In the genomic region with DNA sequence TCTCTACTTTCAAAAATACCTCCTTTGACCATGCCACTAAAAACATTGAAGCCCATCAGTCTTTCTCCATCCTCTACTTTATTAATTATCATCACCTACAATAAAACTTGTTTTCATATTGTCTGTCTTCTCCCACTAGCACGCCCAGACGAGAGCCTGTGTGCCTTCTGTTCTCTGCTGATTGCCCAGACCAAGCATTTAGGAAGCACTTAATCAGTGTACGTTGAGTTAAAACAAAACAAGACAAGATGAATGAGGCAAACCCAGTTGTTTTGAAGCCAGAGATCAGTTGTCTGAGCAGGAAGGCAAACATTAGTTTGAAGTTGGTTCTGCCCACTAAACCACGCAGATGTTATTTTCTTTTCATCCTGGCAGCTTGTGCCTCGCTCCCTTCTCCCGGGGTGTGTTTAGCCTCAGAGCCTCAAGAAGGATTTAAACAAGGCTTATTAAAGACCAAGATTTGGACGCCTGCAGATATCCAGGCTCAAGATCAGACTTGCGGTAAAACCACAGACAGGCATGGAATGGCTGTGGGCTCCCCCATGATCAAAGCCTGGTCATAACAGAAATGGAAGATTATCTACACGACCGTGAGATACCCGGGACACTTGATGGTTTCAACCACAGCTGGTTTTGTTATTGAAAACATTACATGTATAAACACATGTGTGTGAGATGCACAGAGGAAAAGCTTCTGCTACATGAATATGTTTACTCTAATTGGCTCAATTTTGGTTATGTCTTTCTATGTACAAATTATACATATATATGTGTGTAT, we compare ENCODE assay signal across 18 mouse cellular contexts.
A peak's percentile ranks its signal among the peaks of the same experiment; 100 is the strongest.
DNase-seq lines count a peak whose midpoint lies in the region; ATAC-seq and TF ChIP-seq lines count a peak whose summit lies in the region.
"Had no signal": no experiment of that assay in that cellular context is flagged by ENCODE, and none has a peak within 500 bp of the region (broad histone marks: within the 10 kb centered on the region; RNA-seq: fewer than 3 reads in every experiment).

No protein-coding gene starts in this region.

- H3ac ChIP-seq in myocyte (ENCODE audit: control insufficient read depth, insufficient read length), result no peak overlapping the region

- H3K9ac ChIP-seq in lung, embryonic 15.5 days, result no peak overlapping the region
- H3K9ac ChIP-seq in forebrain, embryonic 14.5 days (ENCODE audit: low read length), result no peak overlapping the region
- H3K9ac ChIP-seq: hindbrain, embryonic 15.5 days; limb, embryonic 13.5 days had no signal

- no peaks in the 10 kb centered on the region for H3K36me3 ChIP-seq in lung, embryonic 15.5 days
- no peaks in the 10 kb centered on the region for H3K36me3 ChIP-seq in myocyte (ENCODE audit: control insufficient read depth, insufficient read depth)
- H3K36me3 ChIP-seq in forebrain, embryonic 14.5 days (ENCODE audit: control insufficient read depth, insufficient read depth, low read length), result no peaks in the 10 kb centered on the region
- H3K36me3 ChIP-seq: hindbrain, embryonic 15.5 days; limb, embryonic 13.5 days had no signal

- peak overlapping the region; percentile 58 for H3K27ac ChIP-seq in lung, embryonic 15.5 days
- H3K27ac ChIP-seq in forebrain, embryonic 14.5 days (ENCODE audit: low read depth, low read length), result no peak overlapping the region
- H3K27ac ChIP-seq: hindbrain, embryonic 15.5 days; limb, embryonic 13.5 days had no signal

- H3K79me2 ChIP-seq in myocyte (ENCODE audit: control insufficient read depth, insufficient read depth), result no peaks in the 10 kb centered on the region

- TF ChIP-seq POLR2A in brain, embryonic 14.5 days (IDR thresholded peaks at IDR 0.05; ENCODE audit: borderline replicate concordance, extremely low read depth, insufficient read depth, insufficient read length, poor library complexity, severe bottlenecking), result no peak
- no peak for TF ChIP-seq POLR2A in myocyte (IDR thresholded peaks at IDR 0.05; ENCODE audit: insufficient read length, low read depth)

- peak; percentile 48; the same call in 1 of the 2 replicates for ATAC-seq in lung, embryonic 15.5 days (ENCODE audit: borderline replicate concordance, extremely low read depth, low FRiP score, low TSS enrichment)
- ATAC-seq in forebrain, embryonic 14.5 days, result no peak

- no peaks in the 10 kb centered on the region for H3K9me3 ChIP-seq in lung, embryonic 15.5 days
- no peaks in the 10 kb centered on the region for H3K9me3 ChIP-seq in forebrain, embryonic 14.5 days (replicated peaks; ENCODE audit: control insufficient read depth, low read length)
- H3K9me3 ChIP-seq: hindbrain, embryonic 15.5 days; limb, embryonic 13.5 days had no signal

- TF ChIP-seq CTCF in brain, embryonic 14.5 days (IDR thresholded peaks at IDR 0.05; ENCODE audit: borderline replicate concordance, extremely low read depth, insufficient read depth, insufficient read length), result no peak

- intact Hi-C loops in left cerebral cortex, postnatal 25 days (cut with DNase I), result no loop called here

- 29% methylated on average over 11 of the region's 11 CpGs for WGBS in lung, embryonic 15.5 days
- WGBS in forebrain, embryonic 14.5 days, result 77% methylated on average over 11 of the region's 11 CpGs

- H3K4me3 ChIP-seq in lung, embryonic 15.5 days, result no peak overlapping the region
- no peak overlapping the region for H3K4me3 ChIP-seq in myocyte
- no peak overlapping the region for H3K4me3 ChIP-seq in forebrain, embryonic 14.5 days (ENCODE audit: low read depth, low read length)
- H3K4me3 ChIP-seq: hindbrain, embryonic 15.5 days; limb, embryonic 13.5 days had no signal

- peaks cover 22% of the 10 kb centered on the region for H3K4me1 ChIP-seq in lung, embryonic 15.5 days
- H3K4me1 ChIP-seq in forebrain, embryonic 14.5 days (ENCODE audit: control insufficient read depth, insufficient read depth, low read length), result no peaks in the 10 kb centered on the region
- H3K4me1 ChIP-seq: hindbrain, embryonic 15.5 days had no signal

- H3K27me3 ChIP-seq in lung, embryonic 15.5 days, result no peaks in the 10 kb centered on the region
- no peaks in the 10 kb centered on the region for H3K27me3 ChIP-seq in myocyte (ENCODE audit: control insufficient read depth, insufficient read depth, insufficient read length)
- H3K27me3 ChIP-seq in forebrain, embryonic 14.5 days (replicated peaks; ENCODE audit: control insufficient read depth, insufficient read depth, low read length), result no peaks in the 10 kb centered on the region
- H3K27me3 ChIP-seq: hindbrain, embryonic 15.5 days; limb, embryonic 13.5 days had no signal

- peak overlapping the region; percentile 9; the same call in 1 of the 2 replicates for H3K4me2 ChIP-seq in lung, embryonic 15.5 days
- H3K4me2 ChIP-seq in myocyte (ENCODE audit: low read depth), result peak overlapping the region; percentile 20
- H3K4me2 ChIP-seq in forebrain, embryonic 14.5 days (ENCODE audit: low read length), result no peak overlapping the region
- H3K4me2 ChIP-seq: hindbrain, embryonic 15.5 days; limb, embryonic 13.5 days had no signal

- DNase-seq in lung, postnatal 14 days, result no peak
- DNase-seq in CD8-positive naive resting alpha-beta T cell, adult 2 months (ENCODE audit: low read depth in 2 of 2, low spot score in 2 of 2), result peak; percentile 37 to 50
- peak; percentile 31 for DNase-seq in brain, embryonic 14.5 days (ENCODE audit: low read depth)
- no peak for DNase-seq in kidney, postnatal 14 days
- no peak for DNase-seq in forebrain, embryonic 14.5 days (ENCODE audit: low spot score)
- DNase-seq in left cerebral cortex, postnatal 25 days (ENCODE audit: low spot score in 2 of 2), result no peak
- DNase-seq: adrenal gland, postnatal 25 days; cerebellum, postnatal 25 days; gastrocnemius, postnatal 10 days; kidney, adult 2 months; kidney, postnatal 4 days; layer of hippocampus, postnatal 36 days; right cerebral cortex, adult 18-20 months; spleen, adult 18-20 months had no signal

TF ChIP-seq in myocyte, 11 proteins besides CTCF, POLR2A, EP300 and RAD21:
- TF ChIP-seq MYOD1 (IDR thresholded peaks at IDR 0.05; ENCODE audit: control insufficient read depth in 1 of 3, insufficient read length in 2 of 3, low read depth in 2 of 3) (peak in 1 of 3 experiments; percentile 5), MAX (IDR thresholded peaks at IDR 0.05; ENCODE audit: low read depth) (no peak), TCF3 (IDR thresholded peaks at IDR 0.05; ENCODE audit: insufficient read length, low read depth) (no peak), MYOG (IDR thresholded peaks at IDR 0.05; ENCODE audit: control insufficient read depth in 1 of 3, insufficient read depth in 1 of 3, insufficient read length in 2 of 3, low read depth in 2 of 3) (peak in 1 of 3 experiments; percentile 6), POLR2AphosphoS2 (IDR thresholded peaks at IDR 0.05; ENCODE audit: insufficient read length, low read depth) (no peak)

Comparison
In these comparisons a context has a peak if more than half of its experiments do, and no peak if none do; other contexts are left out.
1. DNase-seq: peak in CD8-positive naive resting alpha-beta T cell, adult 2 months (2 of 2) and brain, embryonic 14.5 days (single experiment); none in lung, postnatal 14 days (single experiment), kidney, postnatal 14 days (single experiment), forebrain, embryonic 14.5 days (single experiment) and left cerebral cortex, postnatal 25 days (0 of 2).